Mouse (Mus musculus): ENCODE measurements around the gene Ndrg2.
"Not testable (repeated sequence)": the region's sequence is repeated elsewhere in the genome, so short reads cannot be mapped to it uniquely, and the experiment has no call there.

Gene Ndrg2

DNA sequence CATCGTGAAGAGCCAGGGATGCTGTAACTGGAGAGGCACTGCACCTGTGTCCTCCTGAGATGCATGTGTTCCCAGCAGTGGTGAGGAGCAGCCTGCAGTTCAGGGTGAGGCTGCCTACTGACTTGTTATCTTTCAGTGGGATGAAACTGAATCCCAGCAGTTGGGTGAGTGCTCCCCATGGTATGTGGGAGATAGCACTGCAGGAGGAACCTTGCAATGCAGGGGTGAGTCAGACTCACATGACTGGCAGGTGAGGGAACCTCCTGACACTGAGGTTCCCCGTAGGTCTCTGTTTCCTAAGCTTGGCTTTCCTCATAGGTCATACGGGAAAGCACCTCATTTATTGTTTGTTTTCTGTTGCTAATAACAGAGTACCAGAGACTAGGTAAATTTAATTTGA is 36.4 kb downstream of the Ndrg2 start:
- no peak for DNase-seq (ENCODE audit: low read depth, low spot score)

- no peak for DNase-seq (ENCODE audit: low read depth, low spot score)
Measured at GRCm38 (mm10) chr14:51871741-51872140, 42.2 kb downstream of the Ndrg2 start.

GRCm38 (mm10) chr14:51870756-51871155 is 43.2 kb downstream of the Ndrg2 start:
- no peak for DNase-seq (ENCODE audit: low read depth, low spot score)

DNA sequence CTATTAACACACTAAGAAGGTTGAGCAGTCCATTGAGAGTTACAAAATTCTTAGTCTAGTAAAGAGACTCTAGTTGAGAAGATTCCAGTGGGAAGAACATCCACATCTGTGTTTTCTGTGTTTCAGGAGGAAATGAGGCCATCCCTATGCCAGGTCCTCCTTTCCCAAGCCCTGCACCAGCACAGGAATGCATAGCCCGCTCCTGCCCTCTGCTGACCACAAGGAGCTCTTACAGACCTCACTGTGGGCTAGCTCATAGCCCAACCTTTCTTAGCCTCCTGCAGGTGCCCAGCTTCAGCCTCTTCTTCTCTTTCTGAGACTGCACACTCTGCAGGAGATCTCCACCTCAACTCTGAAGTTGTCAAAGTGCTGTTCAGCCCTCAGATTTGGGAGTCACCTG is 50.4 kb downstream of the Ndrg2 start:
- not testable (repeated sequence) for DNase-seq (ENCODE audit: low read depth, low spot score)

DNA sequence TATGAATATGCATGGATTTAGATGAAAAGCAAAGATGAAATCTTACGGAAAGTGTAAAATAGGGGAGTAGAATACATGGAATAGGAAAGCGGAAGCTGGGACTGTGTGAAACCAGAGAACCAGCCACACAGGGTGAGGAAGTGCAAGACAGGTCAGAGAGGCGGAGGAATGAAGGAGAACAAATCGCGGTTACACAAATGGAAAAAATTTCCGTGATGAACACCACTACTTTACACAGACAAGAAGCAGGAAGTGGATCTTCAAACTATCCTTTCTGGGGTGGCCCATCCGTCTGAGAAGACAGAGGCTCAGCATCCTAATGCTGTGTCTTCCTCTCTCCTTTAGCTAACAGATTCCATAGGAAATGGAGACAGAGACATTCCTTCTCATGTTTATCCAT is 58.7 kb downstream of the Ndrg2 start:
- not testable (repeated sequence) for DNase-seq (ENCODE audit: low read depth, low spot score)

Measured in retina, postnatal 7 days (tissue).